Mouse (Mus musculus) liver, embryonic 14 days (tissue): ENCODE measurements around the gene Ankfy1. TPM values are rescaled to one million over a fixed set of nuclear protein-coding genes. Genes with fewer than 3 reads are reported as not detected.

Experiments used
- polyA plus RNA-seq: library from polyadenylated mRNA; depleted of rRNA; stranded (reverse); fragments of >200 nt; gene quantifications from 2 replicates; pipeline ENCODE4 v1.2.3, GENCODE M21; 2012; rRNA removed

The Ankfy1 gene
- 9.7 and 12.4 TPM in 2 replicates for polyA plus RNA-seq

GRCm38 (mm10) chr11:72689551-72690510 is at the start of gene Ankfy1:
Ankfy1 (plus strand) TSS chr11:72690006.

DNA sequence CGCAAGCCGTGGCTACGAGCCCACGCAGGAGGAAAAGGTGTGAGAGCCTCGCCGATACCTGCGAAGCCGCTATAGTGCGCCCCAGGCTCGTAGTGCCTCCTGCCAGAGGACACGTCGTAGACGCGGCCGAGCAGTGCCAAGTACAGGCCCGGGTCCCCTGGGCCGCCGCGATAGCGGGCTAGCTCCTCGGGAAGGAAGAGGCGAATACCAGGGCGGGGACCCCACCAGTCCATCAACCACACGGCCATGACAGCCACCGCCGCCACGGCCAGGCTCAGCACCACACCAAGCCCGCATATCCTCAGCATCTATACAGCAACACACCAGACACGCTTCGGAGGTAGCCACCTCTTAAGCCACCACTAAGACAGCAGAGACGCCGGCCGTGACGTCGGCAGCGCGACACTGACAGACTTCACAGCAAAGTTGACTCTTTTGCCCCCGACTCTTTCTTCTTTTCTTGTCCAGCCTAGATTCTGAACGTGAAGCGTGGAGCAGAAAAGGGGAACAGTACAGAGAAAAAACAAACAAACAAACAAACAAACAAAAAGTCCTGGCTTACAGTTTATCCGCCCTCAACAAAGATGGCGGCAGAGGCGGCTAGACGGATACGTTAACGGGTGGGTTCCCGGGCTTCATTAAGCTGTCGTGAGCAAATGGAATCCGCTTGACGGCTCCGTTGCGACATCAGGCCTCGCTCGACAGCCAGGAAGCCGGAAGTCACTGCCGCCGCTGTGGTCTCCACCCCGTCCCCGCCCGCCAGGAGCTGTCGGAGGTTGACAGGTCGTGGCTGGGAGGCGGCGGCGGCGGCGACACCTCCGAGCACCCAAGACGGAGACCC is 105.9 kb downstream of the Ankfy1 start, which contains the start of the genes Cyb5d2 and Zzef1:
Gene Cyb5d2, minus strand, starts transcription at position 688 of the 841 bp plus-strand sequence.
Gene Zzef1, plus strand, starts transcription at position 772 of the 841 bp plus-strand sequence.

Other genes starting within 250 kb of the Ankfy1 start
- 57.0 and 61.2 TPM in 2 replicates for gene Mybbp1a, start 248.7 kb upstream of the Ankfy1 start, polyA plus RNA-seq
- gene Spns2, start 200.1 kb upstream of the Ankfy1 start, polyA plus RNA-seq = 7.0 and 10.1 TPM in 2 replicates
- 1.1 and 1.3 TPM in 2 replicates for gene Spns3, start 139.5 kb upstream of the Ankfy1 start, polyA plus RNA-seq
- gene Ube2g1, start 82.7 kb upstream of the Ankfy1 start, polyA plus RNA-seq = 8.5 and 9.6 TPM in 2 replicates
- 1.9 and 2.4 TPM in 2 replicates for gene Cyb5d2, start 106.1 kb downstream of the Ankfy1 start, polyA plus RNA-seq
- gene Zzef1, start 106.2 kb downstream of the Ankfy1 start, polyA plus RNA-seq = 4.7 and 5.7 TPM in 2 replicates